Mouse (Mus musculus) layer of hippocampus, adult 2 months (tissue): ENCODE results near the gene Prr5l. TPM values are rescaled to one million over a fixed set of nuclear protein-coding genes. Genes with fewer than 3 reads are reported as not detected.

Source experiments
- DNase-seq, 2 experiments: peaks; one replicate each; pipeline ENCODE4 v3.0.0; 2022; ENCODE audit warnings: low spot score in 2 of 2
- H3K27ac ChIP-seq: fragments of 200-600 bp; 2 replicates; pipeline ENCODE4 v1.8.1; 2022
- H3K4me3 ChIP-seq: fragments of 200-600 bp; 2 replicates; pipeline ENCODE4 v1.8.1; 2022; ENCODE audit warnings: mild to moderate bottlenecking
- CTCF ChIP-seq: fragments of 200-600 bp; conservative IDR thresholded peaks from 2 replicates; pipeline ENCODE4 v1.8.1; 2022; ENCODE audit warnings: antibody characterized with exemption, mild to moderate bottlenecking, moderate library complexity
- total RNA-seq, 2 experiments: library from RNA; stranded (reverse); gene quantifications; 2 replicates each; pipeline ENCODE4 v1.2.3; 2021

Gene Prr5l
- total RNA-seq, 2 experiments from 2014 or later: 7.2 to 9.5 TPM

GRCm38 (mm10) chr2:101862219-101863123, 20.4 kb downstream of the Prr5l start:
- H3K27ac ChIP-seq: no peak overlapping the region
- DNase-seq: no peak

GRCm38 (mm10) chr2:101860920-101861485, 21.8 kb downstream of the Prr5l start:
- DNase-seq: no peak
- H3K4me3 ChIP-seq: no peak overlapping the region
- H3K27ac ChIP-seq: no peak overlapping the region
- no peak for TF ChIP-seq CTCF

More at GRCm38 (mm10) chr2:101862219-101863123, 20.4 kb downstream of the Prr5l start:
- TF ChIP-seq CTCF: no peak
- H3K4me3 ChIP-seq: no peak overlapping the region

- no peak overlapping the region for H3K27ac ChIP-seq
- TF ChIP-seq CTCF: no peak
- no peak for DNase-seq
- H3K4me3 ChIP-seq: no peak overlapping the region
Observed at GRCm38 (mm10) chr2:101856174-101856573, 26.7 kb downstream of the Prr5l start.

- no peak overlapping the region for H3K27ac ChIP-seq
- no peak for DNase-seq
- no peak for TF ChIP-seq CTCF
- no peak overlapping the region for H3K4me3 ChIP-seq
Observed at GRCm38 (mm10) chr2:101854792-101855191, 28.0 kb downstream of the Prr5l start.

GRCm38 (mm10) chr2:101842756-101843155, 40.1 kb downstream of the Prr5l start:
- H3K27ac ChIP-seq: no peak overlapping the region
- H3K4me3 ChIP-seq: no peak overlapping the region
- DNase-seq: no peak
- no peak for TF ChIP-seq CTCF

GRCm38 (mm10) chr2:101834816-101835523, 47.9 kb downstream of the Prr5l start:
- no peak for TF ChIP-seq CTCF
- no peak for DNase-seq
- Histone ChIP-seq H3K27ac (no peak overlapping the region), H3K4me3 (no peak overlapping the region)

GRCm38 (mm10) chr2:101832361-101832760, 50.5 kb downstream of the Prr5l start:
- no peak for TF ChIP-seq CTCF
- Histone ChIP-seq H3K27ac (no peak overlapping the region), H3K4me3 (no peak overlapping the region)
- DNase-seq: no peak

GRCm38 (mm10) chr2:101831851-101832250, 51.0 kb downstream of the Prr5l start:
- TF ChIP-seq CTCF: no peak
- H3K27ac ChIP-seq: no peak overlapping the region
- H3K4me3 ChIP-seq: no peak overlapping the region
- no peak for DNase-seq

- H3K27ac ChIP-seq: no peak overlapping the region
- DNase-seq: no peak
- no peak for TF ChIP-seq CTCF
- no peak overlapping the region for H3K4me3 ChIP-seq
Observed at GRCm38 (mm10) chr2:101830186-101830915, 52.5 kb downstream of the Prr5l start.

- Histone ChIP-seq H3K4me3 (no peak overlapping the region), H3K27ac (no peak overlapping the region)
- DNase-seq: no peak
- TF ChIP-seq CTCF: no peak
Observed at GRCm38 (mm10) chr2:101829013-101829412, 53.8 kb downstream of the Prr5l start.

- H3K4me3 ChIP-seq: no peak overlapping the region
- DNase-seq: no peak
- no peak overlapping the region for H3K27ac ChIP-seq
- peak; percentile 82 for TF ChIP-seq CTCF
Observed at GRCm38 (mm10) chr2:101828057-101828643, 54.7 kb downstream of the Prr5l start.

GRCm38 (mm10) chr2:101827626-101828025, 55.2 kb downstream of the Prr5l start:
- DNase-seq: no peak
- no peak overlapping the region for H3K27ac ChIP-seq
- no peak overlapping the region for H3K4me3 ChIP-seq
- TF ChIP-seq CTCF: no peak
